Mouse (Mus musculus) v-Abl transformed pro-B cells (cell line): ENCODE measurements around the gene Kmt2b.

ENCODE experiments used
- in situ Hi-C, 2 experiments: fragments of 400-800 bp; cut with MboI; formaldehyde crosslinking; loops; one replicate each; pipeline ENCODE4 v1.15.1; 2025; ENCODE audit not compliant: unreplicated experiment in 2 of 2

Gene Kmt2b

GRCm38 (mm10) chr7:30551445-30552101 lies 37.0 kb downstream of the Kmt2b start:
- in situ Hi-C loops = no loop called here

GRCm38 (mm10) chr7:30550603-30551002 lies 37.9 kb downstream of the Kmt2b start:
- in situ Hi-C loops = no loop called here

GRCm38 (mm10) chr7:30549880-30550279 lies 38.6 kb downstream of the Kmt2b start:
- in situ Hi-C loops = loop anchor here in 1 of 2 experiments (5.0 kb wide), 1 partner anchor 58 kb away; the partner anchor contains the start of gene Prodh2

GRCm38 (mm10) chr7:30544327-30544726 lies 44.2 kb downstream of the Kmt2b start:
- in situ Hi-C loops = no loop called here

GRCm38 (mm10) chr7:30540572-30540971 lies 48.0 kb downstream of the Kmt2b start:
- in situ Hi-C loops = no loop called here

- in situ Hi-C loops = no loop called here
Observed at GRCm38 (mm10) chr7:30534633-30535577, 53.6 kb downstream of the Kmt2b start, which contains the start of gene Arhgap33. Arhgap33 (minus strand) TSS chr7:30535060.

- in situ Hi-C loops = no loop called here
Observed at GRCm38 (mm10) chr7:30533941-30534632, 54.4 kb downstream of the Kmt2b start.

GRCm38 (mm10) chr7:30532931-30533330 lies 55.6 kb downstream of the Kmt2b start:
- in situ Hi-C loops = no loop called here

- in situ Hi-C loops = no loop called here
Observed at GRCm38 (mm10) chr7:30531291-30531815, 57.2 kb downstream of the Kmt2b start.

- in situ Hi-C loops = no loop called here
Observed at GRCm38 (mm10) chr7:30526981-30527380, 61.5 kb downstream of the Kmt2b start.

GRCm38 (mm10) chr7:30526399-30526798 lies 62.1 kb downstream of the Kmt2b start:
- in situ Hi-C loops = no loop called here

GRCm38 (mm10) chr7:30525954-30526353 lies 62.6 kb downstream of the Kmt2b start:
- in situ Hi-C loops = no loop called here

- in situ Hi-C loops = no loop called here
Observed at GRCm38 (mm10) chr7:30524487-30524886, 64.0 kb downstream of the Kmt2b start.

- in situ Hi-C loops = no loop called here
Observed at GRCm38 (mm10) chr7:30522871-30523270, 65.7 kb downstream of the Kmt2b start.

- in situ Hi-C loops = no loop called here
Observed at GRCm38 (mm10) chr7:30520856-30521255, 67.7 kb downstream of the Kmt2b start.

- in situ Hi-C loops = no loop called here
Observed at GRCm38 (mm10) chr7:30520396-30520795, 68.1 kb downstream of the Kmt2b start.
